Mouse (Mus musculus): ENCODE results near the gene T.

DNA sequence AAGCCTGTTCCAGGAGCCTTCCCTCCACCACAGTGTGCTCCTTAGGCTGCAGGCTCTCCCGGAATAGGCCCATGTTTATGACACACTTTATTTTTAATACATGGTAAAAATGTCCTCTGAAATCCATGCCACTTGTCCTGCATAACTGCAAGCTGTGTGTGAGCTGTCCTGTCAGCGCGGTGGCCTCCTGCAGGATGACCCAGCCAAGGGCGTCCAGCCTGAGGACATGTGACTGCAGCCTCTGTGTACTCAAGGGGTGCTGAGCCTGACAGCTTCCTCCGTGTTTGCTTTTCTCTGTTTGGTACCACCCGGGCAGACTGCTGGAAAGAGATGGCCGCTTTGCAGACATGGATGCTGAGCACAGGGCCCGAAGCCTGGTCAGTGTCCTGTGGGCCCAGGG lies 17.4 kb upstream of the T start:
- TF ChIP-seq FLI1 (IDR thresholded peaks at IDR 0.05; ENCODE audit: low read length) (no peak), GATA1 (IDR thresholded peaks at IDR 0.05; ENCODE audit: borderline replicate concordance, low read length) (no peak)

Measured in megakaryocyte, embryonic 14.5 days (primary cell).